Mouse (Mus musculus) 3T3-L1 (cell line): ENCODE measurements at regions not wholly inside any gene's neighbourhood (a gene's known extent, or its start where the extent isn't known, plus 50 kb on each side); places are given as distances from the start of the nearest gene placed in this dataset.

Experiments
- DNase-seq: peaks from one replicate; pipeline ENCODE4 v3.0.0-alpha.2; 2015; ENCODE audit warnings: low read depth, low spot score

DNA sequence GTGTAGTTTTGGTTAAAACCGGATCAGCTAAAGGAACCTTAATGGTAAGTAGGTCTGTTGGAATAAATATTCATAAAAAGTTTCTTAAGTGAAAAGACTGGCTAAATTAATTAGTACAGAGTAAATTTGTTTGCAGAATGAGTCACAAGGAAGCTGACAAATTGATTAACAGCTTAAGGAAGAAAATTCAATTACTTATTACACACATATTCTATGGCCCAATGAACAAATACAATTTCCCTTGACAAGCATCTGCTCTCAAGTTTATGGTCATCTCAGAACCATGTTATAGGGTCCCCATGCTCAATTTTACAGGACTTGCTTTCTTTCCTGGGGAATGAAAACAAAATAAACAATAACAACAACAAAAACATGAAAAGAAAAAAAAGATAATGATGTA, 231.4 kb upstream of the Frg1 start:
- DNase-seq, result no peak

DNA sequence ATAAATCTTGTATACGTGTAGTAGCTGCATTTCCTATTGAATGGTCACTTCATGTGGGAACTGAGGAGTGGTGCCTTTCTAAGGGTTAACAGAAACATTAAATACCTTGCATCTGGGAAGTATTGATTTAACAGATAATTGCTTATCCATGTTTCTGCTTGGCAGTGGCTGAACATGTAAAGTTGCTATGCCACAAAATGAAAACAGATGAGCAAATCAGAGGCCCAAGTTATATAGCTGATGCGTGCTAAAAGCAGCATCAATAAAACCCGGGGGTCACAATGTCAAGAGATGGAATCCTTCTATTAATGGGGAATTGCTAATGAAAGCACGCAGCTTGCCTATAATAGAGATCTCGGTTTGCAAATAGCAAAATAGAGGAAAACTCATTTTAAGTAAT, 227.8 kb upstream of the Frg1 start:
- DNase-seq, result no peak

DNA sequence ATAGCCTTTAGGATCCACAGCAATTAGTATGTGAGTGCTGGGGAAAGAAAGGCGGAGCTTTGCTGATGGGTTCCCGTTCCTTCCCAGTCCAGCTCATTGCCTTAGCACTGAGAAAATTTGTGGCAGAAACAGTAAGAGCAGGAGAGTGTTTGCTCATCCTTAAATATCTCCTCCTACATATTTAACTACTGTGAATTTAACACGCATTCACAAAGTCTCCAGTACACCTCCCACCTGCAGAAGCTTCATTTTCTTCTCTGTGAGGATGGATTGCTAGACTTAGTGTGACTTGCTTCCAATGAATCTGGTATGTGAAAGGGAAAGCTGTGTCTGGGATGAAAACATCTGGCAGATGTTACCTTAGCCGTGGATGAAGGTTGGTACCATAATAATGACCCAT, 207.0 kb upstream of the Frg1 start:
- DNase-seq, result no peak

DNA sequence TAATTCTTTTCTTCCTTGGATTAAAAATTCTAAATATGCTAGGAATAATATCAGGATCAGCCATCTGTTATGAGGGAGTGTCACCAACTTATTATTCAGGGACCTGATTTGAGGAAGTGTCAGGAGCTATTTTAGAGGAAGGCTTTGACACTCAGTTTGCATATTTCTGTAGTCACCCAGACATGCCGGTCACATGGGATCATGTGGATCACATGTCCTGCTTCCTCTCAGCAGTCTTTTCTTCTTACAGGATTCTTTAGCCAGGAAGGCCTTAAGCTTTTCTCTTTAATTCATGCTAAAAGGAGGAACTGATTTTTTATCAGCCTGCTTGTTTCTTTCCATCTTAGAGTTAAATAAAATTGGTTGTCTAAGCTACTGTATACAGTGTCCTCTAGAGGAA, 183.4 kb upstream of the Frg1 start:
- no peak for DNase-seq

DNA sequence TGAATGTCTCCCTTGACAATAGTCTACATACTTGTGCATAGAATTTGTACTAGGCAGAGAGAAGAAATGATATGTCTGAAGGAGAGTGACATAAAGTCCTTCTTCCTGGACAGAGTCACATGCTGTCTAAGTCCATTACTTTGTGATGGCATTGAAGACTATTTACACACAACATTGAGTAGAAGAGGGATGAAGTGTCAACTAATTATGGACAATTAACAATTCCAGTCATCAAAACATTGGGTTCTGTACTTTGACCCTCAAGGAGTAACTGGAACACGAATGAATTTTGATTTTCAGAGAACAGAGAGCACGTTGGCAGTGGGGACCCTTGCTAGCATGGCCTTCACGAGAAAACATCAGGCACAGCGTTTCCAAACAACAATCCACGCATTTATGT, 177.6 kb upstream of the Frg1 start:
- no peak for DNase-seq

DNA sequence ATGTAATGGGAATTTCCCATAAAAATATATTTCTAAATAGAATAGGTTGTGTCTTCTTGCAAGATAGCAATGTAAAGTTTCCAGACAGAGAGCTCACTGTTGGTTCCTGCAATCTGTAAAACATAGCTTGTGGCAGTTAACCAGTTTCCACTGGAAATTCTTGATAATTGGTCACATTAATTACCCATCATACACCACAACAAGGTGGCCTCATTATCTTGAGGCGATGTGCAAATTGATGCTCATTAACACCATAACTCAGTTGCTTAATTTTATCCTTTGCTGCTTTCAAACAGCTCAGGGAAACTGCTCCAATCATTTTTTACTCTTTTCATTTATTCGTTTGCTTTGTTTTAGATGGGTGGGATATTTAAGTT, 176.8 kb upstream of the Frg1 start:
- no peak for DNase-seq

DNA sequence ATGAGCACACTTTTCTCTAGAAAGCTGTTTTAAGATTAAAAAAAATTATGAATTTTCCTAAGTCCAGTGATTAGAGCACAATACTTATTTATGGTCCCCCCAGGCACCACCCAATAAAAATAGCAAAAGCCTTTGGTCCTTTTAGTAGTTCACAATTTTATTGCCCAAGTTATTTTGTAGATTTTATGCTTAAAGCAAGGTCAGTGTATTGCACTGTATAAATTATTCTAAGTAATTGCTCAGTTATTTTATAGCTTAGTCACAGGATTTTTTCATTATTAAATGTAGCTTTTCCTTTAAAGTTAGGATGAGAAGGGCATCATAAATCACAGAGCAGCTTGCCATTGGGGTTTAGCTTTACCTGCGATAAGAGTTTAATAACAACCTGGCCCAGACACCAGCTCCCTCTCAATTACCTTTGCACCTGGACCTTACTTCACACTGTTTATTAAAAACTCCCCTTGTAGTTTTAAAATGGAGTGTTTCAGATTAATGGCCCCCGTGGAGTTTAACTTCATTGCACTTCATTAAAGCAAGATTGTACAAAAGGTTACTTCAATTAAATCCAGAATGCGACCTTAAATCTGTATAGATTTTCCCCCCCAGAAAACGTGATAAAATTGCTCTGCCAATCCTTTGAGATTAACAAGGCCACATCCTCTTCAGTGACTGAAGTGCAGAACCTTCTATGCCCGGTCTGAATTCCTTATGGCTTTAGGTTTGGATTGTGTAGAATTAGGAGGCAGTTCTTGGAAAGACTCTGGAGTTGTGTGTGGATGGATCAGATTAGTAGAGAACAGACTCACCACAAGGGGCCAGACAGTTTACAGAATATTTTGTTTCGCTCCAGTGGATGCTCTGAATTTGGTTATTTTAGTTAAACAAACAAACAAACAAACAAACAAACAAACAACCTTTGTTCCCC, 176.1 kb upstream of the Frg1 start:
- no peak for DNase-seq

DNA sequence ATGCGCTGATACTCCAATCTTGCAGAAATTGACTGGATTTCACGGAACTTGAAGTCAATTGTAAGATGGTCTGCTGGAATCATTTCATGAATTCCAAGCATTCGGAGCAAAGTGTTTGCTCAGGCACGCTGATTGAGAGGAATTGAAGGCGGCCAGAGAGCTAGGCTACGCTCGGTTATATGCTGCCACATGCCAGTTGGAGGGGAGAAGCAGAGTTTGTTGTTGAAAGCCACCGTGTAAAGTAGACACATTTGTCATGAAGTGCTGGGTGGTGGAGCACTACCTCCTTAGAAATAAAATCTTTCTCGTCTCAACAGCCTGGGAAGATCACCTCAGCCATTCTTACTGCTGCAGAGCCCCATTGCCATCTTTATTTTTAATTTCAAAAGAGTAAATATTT, 175.3 kb upstream of the Frg1 start:
- DNase-seq, result no peak

DNA sequence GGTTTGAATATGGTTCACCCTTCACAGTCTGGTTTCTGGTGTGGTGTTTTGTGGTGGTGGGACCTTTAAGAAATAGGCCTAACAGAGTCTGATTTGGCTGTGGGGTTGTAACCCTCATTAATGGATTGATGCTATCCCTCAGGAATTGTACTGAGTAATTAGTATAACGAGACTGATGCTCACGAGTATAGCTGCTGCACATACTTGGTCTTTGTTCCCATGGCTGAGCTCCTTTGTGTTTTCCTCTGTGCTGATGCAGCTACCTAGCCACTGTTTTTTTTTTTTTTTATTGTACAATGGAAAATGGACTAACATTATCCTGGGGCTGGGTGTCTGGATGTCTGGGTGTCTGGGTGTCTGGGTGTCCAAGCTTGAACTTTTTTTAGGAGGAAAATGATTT, 171.3 kb upstream of the Frg1 start:
- no peak for DNase-seq

DNA sequence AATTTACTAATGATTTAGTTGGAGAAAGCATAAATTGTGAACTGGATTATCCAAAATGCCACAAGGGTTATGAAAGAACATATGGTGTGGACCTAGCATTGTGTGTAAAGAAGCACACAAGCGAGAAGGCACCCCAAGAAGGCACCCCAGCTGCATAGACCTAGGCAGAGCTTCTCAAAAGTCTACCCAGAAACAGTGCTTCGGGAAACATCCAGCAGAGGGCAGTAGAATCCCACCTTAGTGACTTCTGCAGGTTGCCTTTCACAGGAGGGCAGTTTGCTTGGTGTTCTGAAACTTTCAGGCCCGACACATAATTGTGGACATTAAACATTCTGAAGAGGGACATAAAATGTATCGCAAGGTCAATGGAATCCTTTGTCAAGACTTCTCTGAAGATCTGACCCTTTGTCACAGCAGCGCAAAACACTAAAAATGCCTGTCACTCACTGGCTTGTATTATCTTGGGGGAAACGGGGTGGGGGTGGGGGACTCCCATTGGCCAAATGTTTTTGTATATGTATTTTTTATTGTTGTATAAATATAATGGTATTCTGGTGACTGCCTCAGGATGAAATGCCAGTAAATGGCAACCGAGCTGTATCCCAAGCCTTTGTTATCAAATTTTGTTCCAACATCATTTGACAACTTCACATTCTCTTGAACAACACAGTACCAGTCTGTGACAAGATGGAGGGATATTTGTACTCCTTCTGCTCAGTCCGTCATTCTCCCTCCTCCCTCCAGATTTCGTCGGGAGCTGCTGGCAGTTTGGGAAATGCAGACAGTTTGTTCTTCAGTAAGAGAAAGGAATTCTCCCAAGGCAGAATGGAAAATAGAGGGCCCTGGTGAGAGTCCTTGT, 156.4 kb upstream of the Frg1 start:
- peak; percentile 83 for DNase-seq

DNA sequence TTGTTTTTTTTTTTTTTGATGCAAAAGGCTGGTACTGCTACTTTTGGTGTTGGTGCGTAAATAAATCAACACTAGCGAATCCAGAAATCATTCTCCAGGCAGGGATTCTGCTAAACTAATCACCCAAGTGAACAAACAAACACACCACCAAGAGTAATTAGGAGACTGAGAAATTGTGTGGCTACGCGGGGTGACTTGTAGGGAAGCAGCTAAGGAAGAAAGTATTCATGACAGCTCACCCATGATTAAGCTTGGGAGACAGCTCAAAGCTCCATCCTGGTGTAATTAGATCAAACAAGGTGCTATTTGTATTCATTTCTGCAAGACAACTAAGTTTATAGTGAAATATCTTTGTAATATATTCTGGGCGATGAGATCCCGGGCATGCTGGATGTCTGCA, 153.7 kb upstream of the Frg1 start:
- no peak for DNase-seq

DNA sequence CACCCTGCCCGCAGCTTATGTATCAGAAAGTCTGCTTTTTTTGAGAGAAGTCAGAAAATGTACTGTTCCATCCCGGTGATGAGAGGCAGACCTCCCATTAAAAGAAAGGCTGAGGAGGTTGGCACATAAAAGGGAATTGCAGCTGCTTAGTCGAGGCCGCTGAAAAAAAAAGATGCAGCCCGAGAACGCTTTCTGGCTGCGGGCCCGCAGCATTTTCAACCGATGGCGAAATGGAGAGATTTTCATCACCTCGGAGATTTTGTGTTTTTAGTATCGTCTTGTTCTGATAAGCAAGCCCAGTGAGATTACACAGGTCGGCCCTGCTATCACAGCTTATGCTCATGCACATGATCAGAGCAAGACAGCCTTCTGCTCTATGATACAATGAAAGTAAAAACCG, 145.1 kb upstream of the Frg1 start:
- no peak for DNase-seq

DNA sequence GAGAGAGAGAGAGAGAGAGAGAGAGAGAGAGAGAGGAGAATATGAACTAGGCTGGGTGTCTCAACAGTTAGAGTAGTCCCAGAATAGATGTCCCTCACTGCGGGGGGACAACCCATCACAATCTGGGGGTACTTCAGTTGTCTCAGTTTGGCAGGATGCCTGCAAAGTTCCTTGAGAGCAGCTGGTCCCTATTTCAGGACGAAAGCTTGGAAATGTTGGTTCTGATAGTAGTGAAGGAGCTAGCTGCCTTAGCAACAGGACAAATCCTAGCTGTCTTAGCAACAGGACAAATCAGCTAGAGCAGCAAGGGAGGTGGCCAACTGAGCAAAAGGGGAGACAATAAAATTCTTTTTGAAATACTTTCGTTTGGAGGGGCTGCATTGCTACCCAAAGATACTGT, 139.9 kb upstream of the Frg1 start:
- no peak for DNase-seq

DNA sequence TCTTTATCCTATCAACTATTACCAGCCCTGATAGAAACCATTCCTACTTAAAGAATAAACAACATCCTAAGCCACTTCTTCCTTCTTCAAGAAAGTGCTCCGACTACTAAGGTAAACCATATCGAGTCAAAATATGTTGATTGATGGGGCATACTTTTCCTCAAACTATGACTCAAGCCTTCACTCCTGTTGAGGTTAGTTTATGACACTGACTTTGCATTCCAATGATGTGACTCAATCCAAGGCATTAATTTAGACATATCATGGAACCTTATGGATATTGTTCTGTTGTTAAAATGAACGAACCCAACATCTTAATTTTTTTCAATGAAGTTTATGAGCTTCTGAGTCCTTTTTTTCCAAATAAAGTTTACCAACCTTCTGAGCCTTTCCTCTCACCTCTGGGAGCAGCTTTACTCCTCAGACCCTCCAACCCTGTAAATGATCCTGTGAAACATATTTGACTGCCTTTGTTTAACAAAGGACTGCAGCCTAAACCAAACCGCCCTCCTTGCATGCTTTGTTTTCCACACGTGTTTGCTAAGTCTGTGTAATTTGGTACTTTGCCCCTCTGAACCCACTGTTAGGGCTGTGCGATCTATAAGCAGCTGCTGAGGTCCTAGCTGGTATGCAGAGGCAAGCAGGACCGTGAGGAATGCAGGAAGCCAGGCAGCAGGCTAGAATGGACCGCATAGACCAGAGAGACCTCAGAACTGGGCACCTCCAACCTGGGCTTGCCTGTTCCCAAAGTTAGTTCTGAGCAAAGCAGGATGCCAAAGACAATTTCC, 136.1 kb upstream of the Frg1 start:
- DNase-seq, result peak; percentile 86

DNA sequence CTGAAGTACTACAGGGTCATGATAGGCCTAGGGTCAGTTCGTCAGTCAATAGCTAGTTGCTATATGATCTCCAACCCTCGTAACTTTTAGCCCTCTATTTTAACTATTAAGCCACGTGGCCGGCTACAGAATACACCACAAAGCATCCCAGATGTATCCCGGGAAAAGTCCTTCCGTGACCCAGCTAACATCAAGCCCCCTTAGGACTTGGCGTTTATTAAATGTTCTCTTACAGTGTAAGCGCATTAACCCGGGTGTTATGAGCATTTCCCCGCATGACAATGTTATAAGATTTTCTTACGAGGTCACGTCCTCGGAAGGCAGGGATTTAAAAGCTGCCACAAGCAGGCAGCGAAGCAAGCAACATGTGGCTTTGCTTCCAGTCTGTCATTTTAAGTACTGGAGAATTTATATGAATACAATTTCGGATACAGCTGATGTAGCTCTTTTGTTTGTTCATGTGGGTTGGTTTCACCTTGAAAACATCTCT, 135.1 kb upstream of the Frg1 start:
- DNase-seq, result peak; percentile 5

DNA sequence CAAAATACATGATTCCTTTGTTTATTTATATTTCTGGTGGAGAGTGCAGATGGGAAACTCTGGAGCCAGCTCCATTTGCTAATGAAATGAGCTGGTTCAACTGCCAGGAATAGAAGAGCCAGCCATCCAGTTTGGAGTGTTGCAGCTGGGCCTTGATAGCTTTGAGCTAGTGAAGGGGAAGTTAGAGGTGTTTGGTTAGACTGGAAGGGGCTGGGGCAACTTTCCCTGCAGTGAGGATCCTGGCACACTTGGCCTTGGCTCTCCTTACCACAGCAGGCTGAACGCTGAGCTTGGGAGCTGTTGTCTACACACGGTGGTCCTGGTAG, 133.2 kb upstream of the Frg1 start:
- DNase-seq, result no peak

DNA sequence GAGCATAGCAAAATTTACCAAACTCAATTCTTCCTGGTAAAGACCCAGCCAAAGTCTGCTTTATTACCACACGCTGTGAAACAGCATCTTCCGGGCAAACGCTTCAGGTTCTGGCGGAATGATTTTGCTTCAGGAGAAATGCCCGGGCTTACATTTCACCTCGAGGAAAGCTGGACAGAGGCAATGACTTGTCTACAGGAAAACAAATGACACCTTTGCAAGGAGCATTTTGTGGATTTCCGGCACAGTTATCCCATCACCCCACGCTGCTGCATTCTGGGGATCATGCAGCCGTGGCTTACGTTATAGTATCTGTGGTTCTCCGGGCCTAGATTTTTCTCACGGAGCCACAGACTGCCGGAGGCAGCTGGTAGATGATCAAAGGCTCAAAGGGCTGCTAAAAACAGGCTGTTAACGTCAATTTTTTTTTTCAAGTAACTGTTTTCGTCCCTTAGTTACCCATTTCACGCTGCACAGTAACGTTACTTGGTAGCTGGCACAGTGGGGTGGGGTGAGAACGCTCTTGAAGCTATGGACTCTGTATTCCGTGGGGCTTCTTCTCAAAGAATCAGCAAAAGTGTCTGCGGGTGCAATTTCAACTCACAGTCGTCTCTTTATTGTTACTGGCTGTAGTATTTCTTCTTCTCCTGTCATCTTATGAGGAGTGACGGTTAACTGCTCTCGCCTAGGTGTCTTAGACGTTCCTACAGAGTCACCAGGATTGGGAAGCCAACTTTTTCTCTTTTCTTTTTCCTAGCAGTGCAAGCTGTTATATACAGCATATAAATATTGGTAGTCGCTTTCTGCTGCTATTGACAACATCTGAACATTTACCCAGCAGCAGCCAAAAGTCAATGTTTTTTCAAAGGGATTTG, 132.6 kb upstream of the Frg1 start:
- DNase-seq, result no peak

DNA sequence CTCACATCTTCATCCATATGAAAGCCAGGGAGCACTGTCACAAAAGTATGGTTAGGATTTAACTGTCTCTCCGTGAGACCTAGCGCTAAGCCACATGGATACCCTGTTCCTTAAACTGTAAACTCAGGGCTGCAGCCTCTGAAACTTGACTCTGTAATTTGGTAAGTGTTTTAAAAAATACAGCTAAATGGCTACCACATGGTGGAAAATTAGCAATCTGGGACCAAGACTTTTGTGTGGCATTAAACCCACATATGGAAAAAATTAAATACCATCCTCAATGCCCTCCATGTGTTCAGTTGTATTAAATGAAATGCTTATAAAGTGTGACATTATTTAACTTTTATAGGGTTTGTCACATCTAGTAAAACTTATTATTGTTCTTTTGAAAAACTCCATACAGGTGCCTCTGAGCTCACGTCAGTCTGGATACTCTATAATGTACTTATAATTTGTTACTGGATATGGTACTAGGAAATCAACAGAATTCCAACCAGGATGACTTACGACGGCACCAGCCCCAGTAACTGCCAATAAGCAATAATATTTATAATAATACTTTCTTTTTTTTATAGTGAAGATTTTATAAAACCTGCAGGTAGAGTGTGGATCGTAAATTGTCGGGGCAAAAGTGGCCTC, 131.0 kb upstream of the Frg1 start:
- DNase-seq, result no peak

DNA sequence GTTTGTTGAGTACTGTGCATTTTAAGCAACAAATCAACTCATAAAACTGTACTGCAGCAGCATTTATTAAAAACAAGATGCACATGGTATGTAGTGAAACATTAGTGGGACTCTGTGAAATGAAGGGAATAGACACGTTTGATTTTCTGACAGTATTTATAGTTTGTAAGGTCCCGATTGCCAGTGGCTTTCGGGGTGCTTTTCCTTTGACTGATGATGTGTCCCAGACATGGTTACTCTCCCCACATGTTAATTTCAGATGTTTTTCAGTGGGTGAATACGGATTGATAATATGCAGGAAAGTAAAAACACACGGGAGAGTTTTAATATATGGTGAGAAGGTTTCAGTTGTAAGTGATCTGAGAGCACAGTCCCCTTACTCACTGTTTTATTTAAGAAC, 115.3 kb upstream of the Frg1 start:
- no peak for DNase-seq

DNA sequence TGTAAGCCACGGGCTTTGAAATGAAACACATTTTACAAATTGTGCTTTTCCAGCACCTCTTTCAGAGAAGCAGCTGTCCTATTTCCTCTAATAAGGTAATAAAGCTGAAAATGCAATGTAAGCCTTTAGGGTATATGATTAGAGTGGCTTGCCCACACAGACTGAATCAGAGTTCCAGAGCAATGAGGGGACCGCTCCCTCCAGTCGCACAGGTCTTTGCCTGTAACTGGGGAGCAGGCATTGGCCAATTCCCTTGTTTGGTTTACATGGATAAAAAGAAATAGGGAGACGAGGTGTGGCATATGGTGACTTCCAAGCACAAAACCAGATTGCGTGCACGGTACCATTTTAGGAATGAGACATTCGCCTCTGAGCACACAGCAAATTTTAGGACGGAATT, 112.7 kb upstream of the Frg1 start:
- no peak for DNase-seq

DNA sequence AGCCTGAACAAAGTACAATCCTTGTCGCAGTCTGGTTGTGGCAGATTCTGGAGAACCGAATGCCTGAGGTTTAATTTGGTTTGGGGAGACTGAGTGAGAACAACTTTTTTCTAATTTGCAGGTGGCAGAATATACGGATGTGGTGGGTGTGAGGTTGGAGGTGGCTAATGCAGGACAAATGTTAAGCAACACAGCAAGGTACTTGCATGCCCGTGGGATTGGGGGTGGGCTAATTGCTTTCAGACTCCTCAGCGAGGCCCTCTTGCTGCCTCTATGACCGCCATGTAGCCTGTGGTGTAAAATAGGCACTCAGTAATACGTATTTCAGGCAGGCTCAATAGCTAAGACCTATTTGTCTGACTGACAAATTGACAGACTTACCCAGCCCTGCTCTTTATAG, 109.4 kb upstream of the Frg1 start:
- DNase-seq, result no peak
